Mouse (Mus musculus) ES-Bruce4 (cell line): ENCODE data around the gene Cers1. TPM values are rescaled to one million over a fixed set of nuclear protein-coding genes. Genes with fewer than 3 reads are reported as not detected.
A peak's percentile ranks its signal among the peaks of the same experiment; 100 is the strongest.

ENCODE experiments used
- H3K27ac ChIP-seq: 2 replicates; pipeline ENCODE4 v1.5.1; 2012; ENCODE audit warnings: low read length, inconsistent platforms; ENCODE audit not compliant: insufficient read depth
- H3K27me3 ChIP-seq: 2 replicates; pipeline ENCODE4 v1.6.1; 2012; ENCODE audit warnings: mild to moderate bottlenecking, low read length, inconsistent platforms; ENCODE audit not compliant: control insufficient read depth, poor library complexity, insufficient read depth, severe bottlenecking
- H3K36me3 ChIP-seq: 2 replicates; pipeline ENCODE4 v1.6.1; 2012; ENCODE audit warnings: inconsistent platforms, mild to moderate bottlenecking, low read length, moderate library complexity; ENCODE audit not compliant: control insufficient read depth, poor library complexity, insufficient read depth, severe bottlenecking
- H3K4me1 ChIP-seq: one replicate; pipeline ENCODE4 v1.8.1; 2011; ENCODE audit warnings: low read length; ENCODE audit not compliant: control insufficient read depth, insufficient read depth
- H3K4me3 ChIP-seq: 2 replicates; pipeline ENCODE4 v1.5.1; 2011; ENCODE audit warnings: low read depth, mild to moderate bottlenecking, low read length
- H3K9ac ChIP-seq: 2 replicates; pipeline ENCODE4 v1.6.1; 2012; ENCODE audit warnings: low read depth, mild to moderate bottlenecking, inconsistent platforms; ENCODE audit not compliant: poor library complexity, severe bottlenecking
- H3K9me3 ChIP-seq: replicated peaks from 2 replicates; pipeline ENCODE4 v1.6.1; 2012; ENCODE audit warnings: mild to moderate bottlenecking, low read length, inconsistent platforms; ENCODE audit not compliant: control insufficient read depth, poor library complexity, insufficient read depth, severe bottlenecking
- CTCF ChIP-seq: IDR thresholded peaks from one replicate; pipeline ENCODE4 v1.8.1; 2011; ENCODE audit warnings: low read depth, low read length
- EP300 ChIP-seq: IDR thresholded peaks from 2 replicates; pipeline ENCODE4 v1.6.1; 2011; ENCODE audit warnings: low read depth, low read length; ENCODE audit not compliant: insufficient read depth
- POLR2A ChIP-seq: IDR thresholded peaks from one replicate; pipeline ENCODE4 v1.8.1; 2011; ENCODE audit warnings: low read length; ENCODE audit not compliant: insufficient read depth
- polyA plus RNA-seq: library from polyadenylated mRNA; stranded (reverse); fragments of >200 nt; gene quantifications from 2 replicates; pipeline ENCODE4 v1.2.4, GENCODE M21; 2011; ENCODE audit warnings: low read depth; ENCODE audit not compliant: missing spikeins, insufficient read depth, insufficient read length

The Cers1 gene
- polyA plus RNA-seq, 1 experiment: 3.4 TPM

DNA sequence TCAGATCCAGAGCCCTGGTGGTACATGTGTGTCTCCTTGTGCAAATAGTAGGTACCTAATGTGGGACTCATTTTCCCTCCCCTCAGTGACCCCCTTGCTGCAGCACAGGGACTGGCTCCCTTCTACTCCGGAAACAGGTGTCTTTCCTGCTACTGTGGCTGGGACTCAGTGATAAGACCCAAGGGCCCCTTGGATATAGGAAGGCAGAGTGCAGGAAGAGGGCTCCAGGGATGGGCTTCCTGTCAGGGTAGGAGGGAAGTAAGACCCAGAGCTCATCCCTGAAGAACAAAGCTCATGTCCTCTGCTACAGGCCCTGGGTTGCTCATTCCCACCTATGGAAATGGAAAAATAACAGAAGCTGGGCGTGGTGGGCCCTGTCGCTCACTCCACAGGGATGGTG lies 39.1 kb upstream of the Cers1 start:
- no peak overlapping the region for H3K27ac ChIP-seq
- H3K4me1 ChIP-seq: peaks cover 8% of the 10 kb centered on the region

DNA sequence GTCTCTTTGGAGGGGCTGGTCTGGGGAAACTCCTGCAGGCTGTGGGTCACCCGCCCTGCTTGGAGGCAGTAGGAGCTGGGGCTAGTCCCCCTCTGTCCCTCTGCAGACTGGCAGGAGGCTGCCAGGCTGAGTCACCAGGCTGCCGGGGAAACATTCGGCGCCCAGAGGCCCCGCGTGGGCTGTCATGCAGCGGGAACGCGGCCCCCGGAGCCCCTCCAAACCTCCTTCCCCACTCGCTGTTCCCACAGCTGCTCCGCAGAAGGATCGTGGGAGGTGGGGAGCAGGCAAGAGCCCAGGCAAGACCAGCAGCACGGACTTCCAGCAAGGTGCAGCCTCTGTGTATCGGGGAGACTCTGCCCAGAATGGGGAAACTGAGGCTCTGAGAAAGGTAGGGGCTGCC lies 37.4 kb upstream of the Cers1 start:
- Histone ChIP-seq H3K9ac (peak overlapping the region; percentile 86), H3K4me1 (peaks cover 6% of the 10 kb centered on the region), H3K36me3 (no peaks in the 10 kb centered on the region), H3K9me3 (no peaks in the 10 kb centered on the region), H3K4me3 (peak overlapping the region; percentile 65), H3K27me3 (no peaks in the 10 kb centered on the region), H3K27ac (no peak overlapping the region)
- no peak for TF ChIP-seq CTCF
- no peak for TF ChIP-seq POLR2A
- TF ChIP-seq EP300: no peak

More for the DNA sequence above, 39.1 kb upstream of the Cers1 start:
- no peak overlapping the region for H3K9ac ChIP-seq
- no peak overlapping the region for H3K4me3 ChIP-seq
- H3K27me3 ChIP-seq: no peaks in the 10 kb centered on the region
- H3K36me3 ChIP-seq: no peaks in the 10 kb centered on the region
- no peak for TF ChIP-seq POLR2A
- TF ChIP-seq EP300: no peak
- TF ChIP-seq CTCF: no peak
- no peaks in the 10 kb centered on the region for H3K9me3 ChIP-seq

DNA sequence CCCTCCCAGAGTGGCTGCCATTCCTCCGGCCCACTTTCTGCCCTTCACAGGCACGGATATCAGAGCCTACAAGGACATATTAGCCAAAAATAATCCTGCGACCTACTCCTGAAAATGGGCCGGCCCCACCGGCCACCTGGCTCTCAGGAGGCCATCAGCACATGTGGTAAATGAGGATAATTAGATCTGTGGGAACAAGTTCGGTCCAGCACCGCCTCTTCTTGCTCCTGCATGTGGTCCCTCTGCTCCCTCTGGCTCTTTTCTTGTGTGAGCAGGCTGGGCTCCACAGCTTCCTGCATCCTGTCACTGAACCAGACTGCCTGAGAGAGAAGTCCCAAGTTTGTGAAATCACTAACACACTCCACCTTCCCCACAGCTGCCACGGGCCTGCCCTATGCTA lies 36.3 kb upstream of the Cers1 start:
- H3K27ac ChIP-seq: no peak overlapping the region
- TF ChIP-seq POLR2A: no peak
- no peak for TF ChIP-seq EP300
- no peak for TF ChIP-seq CTCF
- H3K9ac ChIP-seq: peak overlapping the region; percentile 86
- H3K27me3 ChIP-seq: no peaks in the 10 kb centered on the region
- peak overlapping the region; percentile 8; the same call in 1 of the 2 replicates for H3K4me3 ChIP-seq
- H3K4me1 ChIP-seq: peaks cover 6% of the 10 kb centered on the region
- H3K36me3 ChIP-seq: no peaks in the 10 kb centered on the region
- H3K9me3 ChIP-seq: no peaks in the 10 kb centered on the region

DNA sequence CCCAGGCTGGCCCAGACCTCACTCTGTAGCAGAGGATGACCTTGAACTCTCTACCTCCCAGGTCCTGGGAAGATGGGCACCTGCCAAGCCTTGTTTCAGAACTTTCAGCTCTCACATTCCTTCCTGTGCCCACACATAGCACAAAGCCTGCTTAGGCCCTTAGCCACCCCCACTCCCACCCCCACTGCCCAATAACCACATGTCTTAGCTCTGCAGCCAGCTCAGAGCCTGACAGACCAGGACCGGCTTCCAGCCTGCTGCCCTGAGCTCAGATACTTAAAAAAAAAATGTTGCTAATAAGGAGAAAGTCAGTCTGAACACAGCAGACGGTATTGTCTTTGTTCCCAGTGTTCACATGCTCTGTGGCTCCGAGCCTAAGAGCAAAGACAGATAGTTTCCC lies 34.6 kb upstream of the Cers1 start:
- TF ChIP-seq CTCF: no peak
- no peak for TF ChIP-seq EP300
- no peak for TF ChIP-seq POLR2A
- no peak overlapping the region for H3K4me3 ChIP-seq
- H3K9me3 ChIP-seq: no peaks in the 10 kb centered on the region
- H3K27ac ChIP-seq: peak overlapping the region; percentile 8; the same call in 1 of the 2 replicates
- peaks cover 6% of the 10 kb centered on the region for H3K4me1 ChIP-seq
- peak overlapping the region; percentile 41; the same call in 1 of the 2 replicates for H3K9ac ChIP-seq
- peaks cover 10% of the 10 kb centered on the region for H3K36me3 ChIP-seq
- no peaks in the 10 kb centered on the region for H3K27me3 ChIP-seq

DNA sequence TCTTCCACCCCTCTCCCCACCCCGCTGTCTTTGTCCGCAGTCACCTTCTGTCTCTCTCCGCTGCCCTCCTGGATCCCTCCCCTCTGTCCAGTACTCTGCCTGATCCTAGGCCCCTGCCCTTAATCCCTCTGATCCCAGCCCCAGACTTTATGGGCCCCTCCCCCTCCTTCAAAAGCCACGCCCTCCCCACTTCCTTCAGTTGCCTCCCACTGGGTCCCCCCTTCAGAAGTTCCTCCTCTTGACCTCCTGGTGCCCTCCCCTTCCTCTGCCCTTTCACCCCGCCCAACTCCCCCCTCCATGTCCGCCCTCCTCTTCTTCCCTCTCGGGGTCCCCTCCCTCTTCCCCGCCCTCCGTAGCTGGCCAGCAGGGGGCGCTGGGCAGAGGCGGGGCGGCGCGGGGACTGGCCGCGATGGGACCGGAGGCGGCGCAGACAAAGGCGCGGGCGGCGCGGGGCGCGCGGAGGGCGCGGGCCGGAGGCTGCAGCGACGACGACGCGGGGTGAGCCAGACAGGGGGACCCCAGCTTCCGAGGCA lies 32.9 kb upstream of the Cers1 start, which contains the start of gene Homer3:
Gene Homer3, plus strand, starts transcription at position 225 of the 533 bp plus-strand sequence.
- peaks cover 6% of the 10 kb centered on the region; the same call in 1 of the 2 replicates for H3K9me3 ChIP-seq
- H3K4me1 ChIP-seq: peaks cover 2% of the 10 kb centered on the region
- peak within 1 kb of the TSS; percentile 29 for H3K27ac ChIP-seq
- H3K4me3 ChIP-seq: peak within 1 kb of the TSS; percentile 68
- peak within 1 kb of the TSS; percentile 98 for H3K9ac ChIP-seq
- H3K36me3 ChIP-seq: peaks cover 22% of the 10 kb centered on the region
- no peaks in the 10 kb centered on the region for H3K27me3 ChIP-seq
- TF ChIP-seq CTCF: peak; percentile 62
- peak; percentile 74 for TF ChIP-seq POLR2A
- TF ChIP-seq EP300: peak; percentile 33; the same call in 1 of the 2 replicates

DNA sequence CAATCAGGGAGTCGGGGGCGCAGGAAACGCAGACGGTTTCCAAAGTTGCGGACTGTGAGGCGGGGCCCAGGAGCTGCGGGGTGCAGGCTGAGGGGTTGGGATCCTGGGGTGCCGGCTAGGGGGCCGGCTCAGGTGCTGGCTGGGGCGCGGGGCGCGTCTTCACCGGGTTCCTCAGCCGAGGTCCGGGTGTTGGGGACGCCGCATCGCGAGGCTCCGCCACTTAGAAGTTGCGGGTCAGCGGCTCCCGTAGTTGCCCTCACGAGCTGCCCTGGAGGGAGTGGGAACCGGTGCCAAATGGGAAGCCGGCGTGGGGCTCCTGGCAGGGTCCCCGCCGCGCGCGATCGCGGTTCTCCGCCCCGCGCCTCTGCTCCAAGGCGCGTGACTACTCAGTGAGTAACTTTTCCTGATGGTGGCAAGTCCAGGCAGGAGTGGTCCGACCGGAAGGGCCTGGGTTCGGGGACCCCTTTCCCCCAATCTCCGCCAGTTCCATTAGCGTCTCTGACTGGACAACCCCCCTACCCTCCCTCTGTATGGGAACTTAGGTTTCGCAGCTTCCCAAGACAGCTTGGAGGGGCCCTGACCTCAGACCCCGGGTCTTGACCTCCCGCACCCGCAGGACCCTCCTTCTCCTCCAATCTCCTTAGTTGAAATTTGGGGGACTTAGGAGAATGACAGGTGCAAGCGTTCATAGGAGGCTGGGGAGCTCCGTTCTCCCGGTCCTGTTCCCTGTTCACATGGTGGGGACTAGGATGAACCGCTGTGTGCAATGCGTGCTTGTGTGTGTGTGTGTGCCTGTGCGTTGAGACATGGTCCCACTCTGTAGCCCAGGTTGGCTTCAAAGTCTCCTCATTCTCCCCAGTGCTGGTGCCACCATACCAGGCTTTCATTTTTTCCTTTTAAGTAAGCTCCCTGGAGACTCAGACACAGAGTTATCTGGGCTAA lies 32.2 kb upstream of the Cers1 start:
- H3K36me3 ChIP-seq: peaks cover 22% of the 10 kb centered on the region
- peak overlapping the region; percentile 98 for H3K9ac ChIP-seq
- H3K27me3 ChIP-seq: no peaks in the 10 kb centered on the region
- H3K4me3 ChIP-seq: peak overlapping the region; percentile 68
- H3K27ac ChIP-seq: no peak overlapping the region
- H3K4me1 ChIP-seq: peaks cover 2% of the 10 kb centered on the region
- TF ChIP-seq POLR2A (no peak), EP300 (no peak), CTCF (no peak)
- peaks cover 6% of the 10 kb centered on the region; the same call in 1 of the 2 replicates for H3K9me3 ChIP-seq
